Mouse (Mus musculus) limb, embryonic 12.5 days (tissue): ENCODE results near the gene Usp30. TPM values are rescaled to one million over a fixed set of nuclear protein-coding genes. Genes with fewer than 3 reads are reported as not detected.
A peak's percentile ranks its signal among the peaks of the same experiment; 100 is the strongest.

Experiments used
- ATAC-seq: fragments of 200-750 bp; cut with Nextera tagmentation; 2 replicates; pipeline ENCODE4 v1.8.0; 2017; ENCODE audit warnings: low read depth, moderate TSS enrichment; ENCODE audit not compliant: insufficient number of reproducible peaks, insufficient read depth, low FRiP score, low TSS enrichment
- H3K27ac ChIP-seq: fragments of 300-500 bp; sonication (generic); 2 replicates; pipeline ENCODE4 v1.5.1; 2016; ENCODE audit warnings: mild to moderate bottlenecking, moderate library complexity
- H3K27me3 ChIP-seq: fragments of 300-500 bp; sonication (generic); 2 replicates; pipeline ENCODE4 v1.6.1; 2016; ENCODE audit warnings: mild to moderate bottlenecking, moderate library complexity
- H3K36me3 ChIP-seq: fragments of 300-500 bp; sonication (generic); 2 replicates; pipeline ENCODE4 v1.6.1; 2016; ENCODE audit warnings: mild to moderate bottlenecking, moderate library complexity
- H3K4me1 ChIP-seq: fragments of 300-500 bp; sonication (generic); replicated peaks from 2 replicates; pipeline ENCODE4 v1.6.1; 2016
- H3K4me2 ChIP-seq: fragments of 300-500 bp; sonication (generic); 2 replicates; pipeline ENCODE4 v1.6.1; 2016; ENCODE audit warnings: mild to moderate bottlenecking, moderate library complexity
- H3K4me3 ChIP-seq: fragments of 300-500 bp; sonication (generic); replicated peaks from 2 replicates; pipeline ENCODE4 v1.5.1; 2016; ENCODE audit warnings: mild to moderate bottlenecking
- H3K9ac ChIP-seq: fragments of 300-500 bp; sonication (generic); replicated peaks from 2 replicates; pipeline ENCODE4 v1.6.1; 2016; ENCODE audit warnings: mild to moderate bottlenecking, moderate library complexity
- H3K9me3 ChIP-seq: fragments of 300-500 bp; sonication (generic); 2 replicates; pipeline ENCODE4 v1.6.1; 2016; ENCODE audit warnings: mild to moderate bottlenecking, moderate library complexity
- WGBS: fragments of 180-500 bp; shearing (Covaris S2); methylation state at CpG from one replicate; pipeline ENCODE4 v1.1.7; 2016; 5-methylcytosine and 5-hydroxymethylcytosine counted together
- polyA plus RNA-seq: library from polyadenylated mRNA; unstranded; fragments of >200 nt; fragmentation: Nextera tagmentation; extraction: Ambion mirVana; gene quantifications from 2 replicates; pipeline ENCODE4 v1.2.1, GENCODE M21; 2016

The Usp30 gene
- polyA plus RNA-seq, 1 experiment from 2014 or later = 15.5 TPM

GRCm38 (mm10) chr5:114100390-114101099 is 35.3 kb downstream of the Usp30 start:
- Histone ChIP-seq H3K27ac (peak overlapping the region; percentile 66), H3K4me1 (peaks cover 13% of the 10 kb centered on the region), H3K36me3 (peaks cover 35% of the 10 kb centered on the region), H3K9ac (peak overlapping the region; percentile 95), H3K27me3 (no peaks in the 10 kb centered on the region), H3K9me3 (no peaks in the 10 kb centered on the region), H3K4me2 (peak overlapping the region; percentile 99), H3K4me3 (peak overlapping the region; percentile 98)
- peak; percentile 52 for ATAC-seq
- 2% methylated on average over 48 of the region's 64 CpGs for WGBS

- Histone ChIP-seq H3K27me3 (no peaks in the 10 kb centered on the region), H3K9ac (no peak overlapping the region), H3K27ac (no peak overlapping the region), H3K9me3 (no peaks in the 10 kb centered on the region), H3K4me3 (no peak overlapping the region), H3K4me2 (no peak overlapping the region), H3K36me3 (peaks cover 48% of the 10 kb centered on the region), H3K4me1 (peaks cover 13% of the 10 kb centered on the region)
- WGBS = 86% methylated on average over 4 of the region's 4 CpGs
- ATAC-seq = no peak
Measured at GRCm38 (mm10) chr5:114101873-114102272, 36.6 kb downstream of the Usp30 start.

GRCm38 (mm10) chr5:114102807-114103206 is 37.5 kb downstream of the Usp30 start:
- Histone ChIP-seq H3K4me2 (no peak overlapping the region), H3K27ac (no peak overlapping the region), H3K36me3 (peaks cover 58% of the 10 kb centered on the region), H3K27me3 (no peaks in the 10 kb centered on the region), H3K9ac (no peak overlapping the region), H3K4me3 (no peak overlapping the region), H3K9me3 (no peaks in the 10 kb centered on the region), H3K4me1 (peaks cover 13% of the 10 kb centered on the region)
- WGBS = 91% methylated on average over 1 of the region's 1 CpGs
- ATAC-seq = no peak

GRCm38 (mm10) chr5:114106391-114106935 is 41.2 kb downstream of the Usp30 start:
- ATAC-seq = no peak
- no peaks in the 10 kb centered on the region for H3K9me3 ChIP-seq
- no peak overlapping the region for H3K9ac ChIP-seq
- peaks cover 94% of the 10 kb centered on the region for H3K36me3 ChIP-seq
- WGBS = 79% methylated on average over 16 of the region's 16 CpGs
- no peaks in the 10 kb centered on the region for H3K4me1 ChIP-seq
- no peak overlapping the region for H3K4me2 ChIP-seq
- no peaks in the 10 kb centered on the region for H3K27me3 ChIP-seq
- H3K4me3 ChIP-seq = no peak overlapping the region
- no peak overlapping the region for H3K27ac ChIP-seq

- no peak overlapping the region for H3K27ac ChIP-seq
- H3K27me3 ChIP-seq = no peaks in the 10 kb centered on the region
- no peak overlapping the region for H3K9ac ChIP-seq
- 80% methylated on average over 6 of the region's 6 CpGs for WGBS
- no peak for ATAC-seq
- H3K4me2 ChIP-seq = no peak overlapping the region
- H3K36me3 ChIP-seq = peaks cover 98% of the 10 kb centered on the region
- no peaks in the 10 kb centered on the region for H3K9me3 ChIP-seq
- no peaks in the 10 kb centered on the region for H3K4me1 ChIP-seq
- H3K4me3 ChIP-seq = no peak overlapping the region
Measured at GRCm38 (mm10) chr5:114113334-114113733, 48.1 kb downstream of the Usp30 start.

- no peak overlapping the region for H3K4me3 ChIP-seq
- H3K27ac ChIP-seq = no peak overlapping the region
- no peaks in the 10 kb centered on the region for H3K4me1 ChIP-seq
- WGBS = 89% methylated on average over 5 of the region's 5 CpGs
- ATAC-seq = no peak
- H3K9ac ChIP-seq = no peak overlapping the region
- H3K27me3 ChIP-seq = no peaks in the 10 kb centered on the region
- H3K4me2 ChIP-seq = no peak overlapping the region
- no peaks in the 10 kb centered on the region for H3K9me3 ChIP-seq
- H3K36me3 ChIP-seq = peaks cover 96% of the 10 kb centered on the region
Measured at GRCm38 (mm10) chr5:114115030-114115429, 49.8 kb downstream of the Usp30 start.

GRCm38 (mm10) chr5:114116586-114116985 is 51.3 kb downstream of the Usp30 start:
- Histone ChIP-seq H3K9me3 (no peaks in the 10 kb centered on the region), H3K4me3 (no peak overlapping the region), H3K4me1 (no peaks in the 10 kb centered on the region), H3K4me2 (no peak overlapping the region), H3K27me3 (no peaks in the 10 kb centered on the region), H3K27ac (no peak overlapping the region), H3K36me3 (peaks cover 96% of the 10 kb centered on the region), H3K9ac (no peak overlapping the region)
- no peak for ATAC-seq
- 86% methylated on average over 7 of the region's 7 CpGs for WGBS

GRCm38 (mm10) chr5:114119806-114120205 is 54.5 kb downstream of the Usp30 start:
- H3K4me1 ChIP-seq = no peaks in the 10 kb centered on the region
- H3K9me3 ChIP-seq = no peaks in the 10 kb centered on the region
- peak overlapping the region; percentile 23; the same call in 1 of the 2 replicates for H3K27ac ChIP-seq
- no peaks in the 10 kb centered on the region for H3K27me3 ChIP-seq
- H3K9ac ChIP-seq = no peak overlapping the region
- peaks cover 96% of the 10 kb centered on the region for H3K36me3 ChIP-seq
- no peak overlapping the region for H3K4me2 ChIP-seq
- ATAC-seq = no peak
- no peak overlapping the region for H3K4me3 ChIP-seq
- 79% methylated on average over 4 of the region's 4 CpGs for WGBS

- Histone ChIP-seq H3K9ac (no peak overlapping the region), H3K9me3 (no peaks in the 10 kb centered on the region), H3K4me2 (no peak overlapping the region), H3K4me3 (no peak overlapping the region), H3K4me1 (peaks cover 11% of the 10 kb centered on the region; the same call in 1 of the 2 replicates), H3K27me3 (no peaks in the 10 kb centered on the region), H3K36me3 (peaks cover 51% of the 10 kb centered on the region), H3K27ac (no peak overlapping the region)
- 92% methylated on average over 3 of the region's 3 CpGs for WGBS
- ATAC-seq = no peak
Measured at GRCm38 (mm10) chr5:114126008-114126407, 60.7 kb downstream of the Usp30 start.

- peak overlapping the region; percentile 66 for H3K4me3 ChIP-seq
- peaks cover 44% of the 10 kb centered on the region for H3K36me3 ChIP-seq
- no peaks in the 10 kb centered on the region for H3K27me3 ChIP-seq
- H3K9me3 ChIP-seq = no peaks in the 10 kb centered on the region
- no peak overlapping the region for H3K9ac ChIP-seq
- peak overlapping the region; percentile 94 for H3K4me2 ChIP-seq
- H3K27ac ChIP-seq = no peak overlapping the region
- WGBS = 84% methylated on average over 7 of the region's 7 CpGs
- H3K4me1 ChIP-seq = peaks cover 12% of the 10 kb centered on the region
- ATAC-seq = no peak
Measured at GRCm38 (mm10) chr5:114126499-114127244, 61.4 kb downstream of the Usp30 start.
